Mouse (Mus musculus): Measurements from ENCODE around the gene Abl2. TPM values are rescaled to one million over a fixed set of nuclear protein-coding genes. Genes with fewer than 3 reads are reported as not detected.
"Not testable (repeated sequence)": the region's sequence is repeated elsewhere in the genome, so short reads cannot be mapped to it uniquely, and the experiment has no call there.

The Abl2 gene
- 5.8 and 6.5 TPM in 2 replicates for polyA plus RNA-seq (2015; fragmentation: Nextera tagmentation; extraction: Ambion mirVana)

DNA sequence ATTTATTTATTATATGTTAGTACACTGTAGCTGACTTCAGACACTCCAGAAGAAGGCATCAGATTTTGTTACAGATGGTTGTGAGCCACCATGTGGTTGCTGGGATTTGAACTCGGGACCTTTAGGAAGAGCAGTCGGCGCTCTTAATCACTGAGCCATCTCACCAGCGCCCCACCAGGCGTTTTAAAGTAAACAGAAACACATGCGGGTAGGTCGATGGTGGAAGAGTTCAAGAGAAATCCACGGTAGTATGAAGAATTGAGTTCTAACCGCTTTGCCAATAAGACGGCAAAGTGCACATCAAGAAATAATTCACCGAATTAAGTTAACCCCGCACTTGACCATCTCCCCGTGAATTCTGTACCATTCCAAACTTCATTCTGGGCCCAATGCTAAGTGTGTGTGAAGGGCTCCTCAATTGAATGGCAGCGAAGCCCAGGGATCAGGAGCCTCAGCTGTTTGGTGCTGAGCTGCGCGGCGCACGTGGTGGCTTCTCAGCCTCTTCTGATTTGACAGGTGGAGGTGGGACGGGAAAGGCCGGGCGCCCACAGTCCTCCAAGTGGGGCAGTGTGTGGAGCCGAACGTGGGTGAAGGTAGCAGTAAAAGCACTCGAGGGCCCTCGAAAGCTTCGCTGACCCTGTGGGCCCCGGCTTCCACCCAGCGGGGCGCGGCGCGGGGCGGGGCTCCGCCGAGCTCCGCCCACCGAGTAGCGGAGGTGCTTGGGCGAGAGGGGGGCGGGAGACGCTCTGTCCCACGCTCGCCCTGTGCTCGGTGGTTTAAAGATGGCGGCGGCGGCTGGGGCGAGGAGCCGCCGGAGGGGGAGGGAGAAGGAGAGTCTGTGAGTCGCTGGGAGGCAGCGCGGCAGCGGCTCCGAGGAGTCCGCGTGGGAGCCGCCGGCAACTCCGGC lies at the start of gene Abl2:
TSS of gene Abl2 (plus strand) at position 763 of the 907 bp plus-strand sequence.
- WGBS = 9% methylated on average over 60 of the region's 60 CpGs
- H3K27me3 ChIP-seq = no peaks in the 10 kb centered on the region; the same call in 1 of the 2 replicates

GRCm38 (mm10) chr1:156520136-156520780 lies 38.3 kb upstream of the Abl2 start:
- Histone ChIP-seq H3K4me2 (no peak overlapping the region), H3K4me3 (no peak overlapping the region), H3K9ac (no peak overlapping the region), H3K4me1 (no peaks in the 10 kb centered on the region; the same call in 1 of the 2 replicates), H3K36me3 (ENCODE audit: poor library complexity, severe bottlenecking) (no peaks in the 10 kb centered on the region), H3K27me3 (no peaks in the 10 kb centered on the region), H3K9me3 (replicated peaks) (no peaks in the 10 kb centered on the region), H3K27ac (no peak overlapping the region)
- WGBS = 89% methylated on average over 3 of the region's 3 CpGs
- no peak for ATAC-seq

More for the DNA sequence above, at the start of gene Abl2:
- H3K4me2 ChIP-seq = peak within 1 kb of the TSS; percentile 68
- no peaks in the 10 kb centered on the region for H3K9me3 ChIP-seq (replicated peaks)
- ATAC-seq = peak; percentile 97
- H3K36me3 ChIP-seq (ENCODE audit: poor library complexity, severe bottlenecking) = no peaks in the 10 kb centered on the region
- H3K27ac ChIP-seq = peak within 1 kb of the TSS; percentile 98
- peaks cover 15% of the 10 kb centered on the region for H3K4me1 ChIP-seq
- peak within 1 kb of the TSS; percentile 89 for H3K4me3 ChIP-seq
- H3K9ac ChIP-seq = peak within 1 kb of the TSS; percentile 95

- WGBS = 42% methylated on average over 15 of the region's 15 CpGs
- no peak for ATAC-seq
These were observed 36.6 kb upstream of the Abl2 start for GRCm38 (mm10) chr1:156521796-156522517.

GRCm38 (mm10) chr1:156523842-156524241 lies 34.7 kb upstream of the Abl2 start, which contains the start of gene Gm10031:
Gene Gm10031, plus strand, starts transcription at chr1:156524012.
- peak; percentile 87 for ATAC-seq
- H3K4me1 ChIP-seq; H3K4me3 ChIP-seq; H3K4me2 ChIP-seq; H3K9me3 ChIP-seq (replicated peaks); H3K36me3 ChIP-seq (ENCODE audit: poor library complexity, severe bottlenecking); H3K27ac ChIP-seq; H3K9ac ChIP-seq; H3K27me3 ChIP-seq: not testable (repeated sequence)
- 94% methylated on average over 22 of the region's 22 CpGs for WGBS

More at GRCm38 (mm10) chr1:156521796-156522517, 36.6 kb upstream of the Abl2 start:
- H3K4me3 ChIP-seq = no peak overlapping the region
- H3K36me3 ChIP-seq (ENCODE audit: poor library complexity, severe bottlenecking) = no peaks in the 10 kb centered on the region
- H3K27ac ChIP-seq = no peak overlapping the region
- H3K27me3 ChIP-seq = no peaks in the 10 kb centered on the region
- peak overlapping the region; percentile 20; the same call in 1 of the 2 replicates for H3K4me2 ChIP-seq
- no peak overlapping the region for H3K9ac ChIP-seq
- no peaks in the 10 kb centered on the region for H3K9me3 ChIP-seq (replicated peaks)
- no peaks in the 10 kb centered on the region; the same call in 1 of the 2 replicates for H3K4me1 ChIP-seq

- H3K27me3 ChIP-seq; H3K4me2 ChIP-seq; H3K36me3 ChIP-seq (ENCODE audit: poor library complexity, severe bottlenecking); H3K4me1 ChIP-seq; H3K4me3 ChIP-seq; H3K9me3 ChIP-seq (replicated peaks); H3K27ac ChIP-seq; ATAC-seq; H3K9ac ChIP-seq: not testable (repeated sequence)
- 92% methylated on average over 16 of the region's 16 CpGs for WGBS
These were observed 26.0 kb upstream of the Abl2 start for GRCm38 (mm10) chr1:156532476-156533175.

DNA sequence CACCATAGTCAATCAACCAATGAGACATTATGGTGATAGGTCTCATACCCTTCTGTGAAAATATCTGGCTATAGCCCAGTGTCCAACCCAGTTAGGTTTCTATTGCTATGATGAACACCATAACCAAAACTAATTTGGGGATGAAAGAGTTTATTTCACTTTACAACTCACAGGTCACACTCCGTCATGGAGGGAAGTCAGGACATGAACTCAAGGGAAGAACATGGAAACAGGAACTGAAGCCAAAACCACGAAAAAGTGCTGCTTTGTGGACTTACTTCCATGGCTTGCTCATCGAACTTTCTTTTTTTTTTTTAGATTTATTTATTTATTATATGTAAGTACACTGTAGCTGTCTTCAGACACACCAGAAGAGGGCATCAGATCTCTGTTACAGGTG lies 25.1 kb upstream of the Abl2 start:
- Histone ChIP-seq H3K4me1 (no peaks in the 10 kb centered on the region), H3K36me3 (ENCODE audit: poor library complexity, severe bottlenecking) (no peaks in the 10 kb centered on the region), H3K27ac (no peak overlapping the region), H3K27me3 (no peaks in the 10 kb centered on the region), H3K4me2 (no peak overlapping the region), H3K4me3 (no peak overlapping the region), H3K9me3 (replicated peaks) (no peaks in the 10 kb centered on the region), H3K9ac (no peak overlapping the region)
- WGBS = 93% methylated on average over 3 of the region's 3 CpGs
- ATAC-seq = no peak

GRCm38 (mm10) chr1:156533911-156534310 lies 24.7 kb upstream of the Abl2 start:
- Histone ChIP-seq H3K9me3 (replicated peaks) (no peaks in the 10 kb centered on the region), H3K9ac (no peak overlapping the region), H3K4me3 (no peak overlapping the region), H3K27ac (no peak overlapping the region), H3K36me3 (ENCODE audit: poor library complexity, severe bottlenecking) (no peaks in the 10 kb centered on the region), H3K4me2 (no peak overlapping the region), H3K27me3 (no peaks in the 10 kb centered on the region), H3K4me1 (no peaks in the 10 kb centered on the region)
- 91% methylated on average over 4 of the region's 4 CpGs for WGBS
- ATAC-seq = no peak

- Histone ChIP-seq H3K27me3 (no peaks in the 10 kb centered on the region), H3K4me2 (no peak overlapping the region), H3K27ac (no peak overlapping the region), H3K9me3 (replicated peaks) (no peaks in the 10 kb centered on the region), H3K9ac (no peak overlapping the region), H3K4me1 (no peaks in the 10 kb centered on the region), H3K36me3 (ENCODE audit: poor library complexity, severe bottlenecking) (no peaks in the 10 kb centered on the region), H3K4me3 (no peak overlapping the region)
- ATAC-seq = no peak
- WGBS = 74% methylated on average over 2 of the region's 2 CpGs
These were observed 21.6 kb upstream of the Abl2 start for GRCm38 (mm10) chr1:156537031-156537430.

- no peak overlapping the region for H3K4me3 ChIP-seq
- ATAC-seq = no peak
- no peak overlapping the region for H3K9ac ChIP-seq
- no peaks in the 10 kb centered on the region for H3K27me3 ChIP-seq
- 88% methylated on average over 6 of the region's 6 CpGs for WGBS
- H3K9me3 ChIP-seq (replicated peaks) = no peaks in the 10 kb centered on the region
- no peak overlapping the region for H3K27ac ChIP-seq
- no peak overlapping the region for H3K4me2 ChIP-seq
- H3K4me1 ChIP-seq = no peaks in the 10 kb centered on the region
- no peaks in the 10 kb centered on the region for H3K36me3 ChIP-seq (ENCODE audit: poor library complexity, severe bottlenecking)
These were observed 20.9 kb upstream of the Abl2 start for GRCm38 (mm10) chr1:156537701-156538100.

DNA sequence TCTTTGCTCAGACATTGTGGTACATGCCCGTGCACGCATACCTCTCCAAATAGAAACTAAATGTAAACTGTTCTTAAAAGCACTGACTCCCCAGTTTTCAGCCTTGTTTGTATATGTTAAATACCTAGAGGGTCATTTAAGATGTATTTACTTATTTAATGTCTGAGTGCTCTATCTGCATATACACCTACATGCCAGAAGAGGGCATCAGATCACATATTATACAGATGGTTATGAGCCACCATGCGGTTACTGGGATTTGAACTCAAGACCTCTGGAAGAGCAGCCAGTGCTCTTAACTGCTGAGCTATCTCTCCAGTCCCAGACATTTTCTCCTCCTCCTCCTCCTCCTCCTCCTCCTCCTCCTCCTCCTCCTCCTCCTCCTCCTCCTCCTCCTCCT lies 20.2 kb upstream of the Abl2 start:
- no peak overlapping the region for H3K4me3 ChIP-seq
- WGBS = 86% methylated on average over 3 of the region's 3 CpGs

DNA sequence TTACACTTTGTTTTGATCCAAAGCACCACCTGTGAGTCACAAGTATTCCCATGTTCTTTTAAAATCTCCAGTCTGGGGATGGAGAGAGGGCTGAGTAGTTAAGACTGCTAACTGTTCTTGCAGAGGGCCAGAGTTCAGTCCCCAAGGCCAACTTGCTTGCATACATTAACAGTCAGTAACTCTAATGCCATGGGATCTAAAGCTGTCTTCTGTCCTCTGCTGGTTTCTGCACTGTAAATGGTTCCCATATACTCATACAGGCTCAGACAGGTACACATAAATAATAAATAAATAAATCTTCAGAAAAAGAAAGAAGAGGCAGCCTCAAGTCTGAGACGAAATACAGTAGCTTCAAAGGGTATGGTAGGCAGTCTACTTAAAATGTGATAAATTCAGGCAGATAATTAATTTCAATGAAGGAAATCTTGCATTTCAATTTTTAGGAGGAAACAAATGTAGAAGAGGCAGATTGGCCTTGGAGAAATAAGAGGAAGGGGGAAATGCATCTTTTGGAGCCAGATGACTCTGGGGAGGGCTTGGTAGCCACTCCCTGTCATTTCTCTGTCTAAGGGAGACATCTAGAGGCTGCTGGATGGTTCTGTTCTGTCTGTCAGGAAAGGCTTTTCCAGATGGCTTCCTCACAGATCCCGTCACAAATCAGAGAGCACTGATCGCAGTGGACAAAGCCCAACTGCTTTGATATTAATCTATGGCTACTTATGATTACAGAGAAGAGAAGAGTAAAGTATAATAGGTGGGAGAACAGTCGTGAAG lies 18.6 kb upstream of the Abl2 start:
- ATAC-seq = 0 out of 2 replicates have a peak, but pooled peaks have one; percentile 67
- Histone ChIP-seq H3K27me3 (no peaks in the 10 kb centered on the region), H3K9me3 (replicated peaks) (no peaks in the 10 kb centered on the region), H3K4me3 (no peak overlapping the region), H3K9ac (no peak overlapping the region), H3K4me2 (no peak overlapping the region), H3K27ac (no peak overlapping the region), H3K36me3 (ENCODE audit: poor library complexity, severe bottlenecking) (no peaks in the 10 kb centered on the region), H3K4me1 (no peaks in the 10 kb centered on the region)
- 45% methylated on average over 4 of the region's 4 CpGs for WGBS

More for the DNA sequence above, 20.2 kb upstream of the Abl2 start:
- no peak for ATAC-seq
- H3K36me3 ChIP-seq (ENCODE audit: poor library complexity, severe bottlenecking) = no peaks in the 10 kb centered on the region
- no peaks in the 10 kb centered on the region for H3K9me3 ChIP-seq (replicated peaks)
- no peak overlapping the region for H3K4me2 ChIP-seq
- no peak overlapping the region for H3K9ac ChIP-seq
- H3K27ac ChIP-seq = no peak overlapping the region
- H3K4me1 ChIP-seq = no peaks in the 10 kb centered on the region
- H3K27me3 ChIP-seq = no peaks in the 10 kb centered on the region

Data from forebrain, embryonic 13.5 days (tissue).